14 mouse cellular contexts compared by ENCODE assay signal in genomic region chr11:61991576-61991975, GRCm38 (mm10).
"Had no signal": no experiment of that assay in that cellular context is flagged by ENCODE, and none has a peak within 500 bp of the region (broad histone marks: within the 10 kb centered on the region; RNA-seq: fewer than 3 reads in every experiment).

No protein-coding gene starts in this region.

- H3K27ac ChIP-seq: midbrain, embryonic 10.5 days; midbrain, embryonic 13.5 days; midbrain, embryonic 15.5 days; neural tube, embryonic 12.5 days; stomach, embryonic 15.5 days; stomach, postnatal 0 days had no signal

- H3K4me2 ChIP-seq: lung, embryonic 14.5 days; midbrain, embryonic 13.5 days; midbrain, embryonic 15.5 days; neural tube, embryonic 12.5 days; stomach, embryonic 15.5 days had no signal

- H3K9ac ChIP-seq: lung, embryonic 14.5 days; midbrain, embryonic 13.5 days; midbrain, embryonic 15.5 days; neural tube, embryonic 12.5 days; stomach, embryonic 15.5 days had no signal

- ATAC-seq: midbrain, embryonic 13.5 days; midbrain, embryonic 15.5 days had no signal

- H3K4me1 ChIP-seq: midbrain, embryonic 10.5 days; midbrain, embryonic 15.5 days; neural tube, embryonic 12.5 days; stomach, embryonic 15.5 days had no signal

- H3K36me3 ChIP-seq: midbrain, embryonic 10.5 days; midbrain, embryonic 13.5 days; midbrain, embryonic 15.5 days; neural tube, embryonic 12.5 days; stomach, embryonic 15.5 days had no signal

- DNase-seq: lung, adult 18-20 months; lung, embryonic 14.5 days; lung, postnatal 10 days; lung, postnatal 4 days; right cerebral cortex, postnatal 14 days; thymus, adult 2 months; thymus, postnatal 25 days; thymus, postnatal 4 days had no signal

- H3K4me3 ChIP-seq: midbrain, embryonic 10.5 days; midbrain, embryonic 13.5 days; midbrain, embryonic 15.5 days; neural tube, embryonic 12.5 days; stomach, embryonic 15.5 days had no signal

- H3K27me3 ChIP-seq: midbrain, embryonic 13.5 days; midbrain, embryonic 15.5 days; neural tube, embryonic 12.5 days; stomach, embryonic 15.5 days had no signal

- H3K9me3 ChIP-seq: midbrain, embryonic 10.5 days; midbrain, embryonic 13.5 days; midbrain, embryonic 15.5 days; stomach, embryonic 15.5 days had no signal
